Mouse (Mus musculus): ENCODE data around the gene Ccdc9. TPM values are rescaled to one million over a fixed set of nuclear protein-coding genes. Genes with fewer than 3 reads are reported as not detected.

The Ccdc9 gene
- polyA plus RNA-seq, 1 experiment from 2014 or later: 17.9 TPM

DNA sequence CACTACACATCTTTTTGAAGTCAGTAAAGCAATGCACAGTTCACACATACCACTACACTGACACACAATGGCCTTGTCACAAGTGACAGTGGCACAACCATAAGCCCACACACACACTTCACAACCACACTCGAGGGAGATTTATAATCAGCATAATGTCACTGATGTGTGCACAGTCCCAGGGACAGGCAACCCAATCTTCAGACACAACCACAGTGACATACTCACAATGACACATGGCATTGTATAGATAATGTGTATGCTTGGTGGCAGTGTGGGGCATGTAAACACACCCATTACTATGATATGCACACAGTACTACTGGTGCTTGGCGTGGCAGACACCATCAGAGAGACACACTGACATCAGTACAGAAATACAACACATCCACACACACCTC is 9.6 kb upstream of the Ccdc9 start:
- DNase-seq (ENCODE audit: low spot score, missing footprints) (no peak), ATAC-seq (ENCODE audit: low FRiP score) (no peak)
- WGBS: 34% methylated on average over 2 of the region's 2 CpGs
- no peak overlapping the region for H3K27ac ChIP-seq (ENCODE audit: low read depth, low read length)
- no peaks in the 10 kb centered on the region; the same call in 1 of the 2 replicates for H3K27me3 ChIP-seq (ENCODE audit: control insufficient read depth, insufficient read depth, low read length)
- H3K4me2 ChIP-seq: no peak overlapping the region
- no peaks in the 10 kb centered on the region for H3K36me3 ChIP-seq (ENCODE audit: control insufficient read depth, insufficient read depth, low read length)
- peaks cover 23% of the 10 kb centered on the region for H3K4me1 ChIP-seq (ENCODE audit: control insufficient read depth, insufficient read depth, low read length)
- no peaks in the 10 kb centered on the region for H3K9me3 ChIP-seq (ENCODE audit: control insufficient read depth, low read length)
- H3K9ac ChIP-seq (ENCODE audit: low read length): no peak overlapping the region
- no peak overlapping the region for H3K4me3 ChIP-seq (ENCODE audit: low read depth, low read length)

DNA sequence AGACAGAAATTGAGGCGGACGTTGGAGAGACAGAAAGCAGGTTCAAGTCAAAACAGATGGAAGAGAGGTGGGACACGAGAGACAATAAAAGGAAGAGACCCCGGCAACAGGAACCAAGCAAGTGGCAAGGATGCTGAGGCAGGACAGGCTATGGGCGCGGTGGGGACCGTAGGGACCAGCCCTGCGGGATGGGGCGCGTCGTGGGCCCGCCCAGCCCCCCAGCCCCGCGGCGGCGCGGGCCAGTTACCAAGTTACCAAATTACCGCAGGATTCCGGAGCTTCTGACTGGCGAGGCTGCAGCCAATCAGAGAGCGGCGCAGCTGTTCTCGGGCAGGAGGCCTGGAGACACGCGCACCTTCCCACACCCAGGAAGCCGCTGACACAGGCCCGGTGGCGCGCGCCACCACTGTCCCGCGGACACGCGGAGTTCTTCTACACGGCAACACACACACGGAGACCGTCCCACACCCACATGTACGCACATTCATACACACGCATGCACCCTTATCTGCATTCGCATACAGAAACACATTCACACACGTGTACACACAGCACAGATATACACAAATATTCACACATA is 8.8 kb upstream of the Ccdc9 start:
- no peaks in the 10 kb centered on the region for H3K9me3 ChIP-seq (ENCODE audit: control insufficient read depth, low read length)
- DNase-seq (ENCODE audit: low spot score, missing footprints) (peak; percentile 92), ATAC-seq (ENCODE audit: low FRiP score) (peak; percentile 45)
- H3K4me3 ChIP-seq (ENCODE audit: low read depth, low read length): peak overlapping the region; percentile 41
- peaks cover 23% of the 10 kb centered on the region for H3K4me1 ChIP-seq (ENCODE audit: control insufficient read depth, insufficient read depth, low read length)
- H3K27me3 ChIP-seq (ENCODE audit: control insufficient read depth, insufficient read depth, low read length): no peaks in the 10 kb centered on the region; the same call in 1 of the 2 replicates
- WGBS: 1% methylated on average over 41 of the region's 41 CpGs
- peak overlapping the region; percentile 68 for H3K9ac ChIP-seq (ENCODE audit: low read length)
- H3K36me3 ChIP-seq (ENCODE audit: control insufficient read depth, insufficient read depth, low read length): no peaks in the 10 kb centered on the region
- H3K27ac ChIP-seq (ENCODE audit: low read depth, low read length): peak overlapping the region; percentile 72
- H3K4me2 ChIP-seq: peak overlapping the region; percentile 87

DNA sequence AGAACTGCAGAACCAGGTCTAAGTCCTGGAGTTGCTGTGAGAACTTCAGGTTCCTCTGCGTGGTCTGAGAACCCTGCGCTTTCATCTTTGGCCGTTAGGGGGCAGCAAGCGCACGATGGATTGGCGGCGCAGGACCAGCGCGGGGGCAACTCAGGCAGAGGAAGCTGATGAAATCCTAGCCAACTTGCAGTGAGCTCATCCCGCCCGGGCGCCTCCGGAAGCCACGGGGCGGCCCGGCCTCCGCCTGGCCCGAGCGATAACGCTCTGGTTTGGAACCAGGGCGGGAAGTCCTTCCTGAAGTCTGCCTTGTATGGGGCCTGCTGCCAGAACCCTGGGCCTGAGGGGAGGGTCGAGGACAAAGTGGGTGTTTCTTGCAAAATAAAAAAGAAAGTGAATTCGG is 8.2 kb upstream of the Ccdc9 start:
- Histone ChIP-seq H3K9me3 (ENCODE audit: control insufficient read depth, low read length) (no peaks in the 10 kb centered on the region), H3K4me2 (peak overlapping the region; percentile 87), H3K27me3 (ENCODE audit: control insufficient read depth, insufficient read depth, low read length) (no peaks in the 10 kb centered on the region; the same call in 1 of the 2 replicates), H3K36me3 (ENCODE audit: control insufficient read depth, insufficient read depth, low read length) (no peaks in the 10 kb centered on the region), H3K9ac (ENCODE audit: low read length) (peak overlapping the region; percentile 68), H3K4me1 (ENCODE audit: control insufficient read depth, insufficient read depth, low read length) (peaks cover 19% of the 10 kb centered on the region), H3K27ac (ENCODE audit: low read depth, low read length) (peak overlapping the region; percentile 72), H3K4me3 (ENCODE audit: low read depth, low read length) (peak overlapping the region; percentile 41)
- DNase-seq (ENCODE audit: low spot score, missing footprints): peak; percentile 100
- WGBS: under 1% methylated on average over 23 of the region's 23 CpGs
- peak; percentile 79 for ATAC-seq (ENCODE audit: low FRiP score)

DNA sequence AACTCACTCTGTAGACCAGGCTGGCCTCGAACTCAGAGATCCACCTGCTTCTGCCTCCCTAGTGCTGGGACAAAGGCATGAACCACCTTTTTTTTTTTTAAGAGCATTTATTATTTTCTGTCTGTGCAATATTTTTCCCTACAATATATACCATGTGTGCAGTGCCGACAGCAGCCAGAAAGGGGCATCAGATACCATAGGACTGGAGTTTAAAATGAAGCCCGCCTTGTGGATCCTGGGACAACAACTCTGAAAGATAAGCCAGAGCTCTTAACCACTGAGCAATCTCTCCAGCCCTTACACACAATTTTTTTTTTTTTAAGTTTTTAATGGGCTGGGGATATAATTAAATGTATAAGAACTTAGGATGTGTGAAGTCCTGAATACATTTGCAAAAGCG is 7.8 kb upstream of the Ccdc9 start:
- 29% methylated on average over 4 of the region's 4 CpGs for WGBS
- H3K36me3 ChIP-seq (ENCODE audit: control insufficient read depth, insufficient read depth, low read length): no peaks in the 10 kb centered on the region
- no peak overlapping the region for H3K4me3 ChIP-seq (ENCODE audit: low read depth, low read length)
- no peak overlapping the region for H3K27ac ChIP-seq (ENCODE audit: low read depth, low read length)
- H3K27me3 ChIP-seq (ENCODE audit: control insufficient read depth, insufficient read depth, low read length): no peaks in the 10 kb centered on the region; the same call in 1 of the 2 replicates
- H3K4me2 ChIP-seq: peak overlapping the region; percentile 87; the same call in 1 of the 2 replicates
- no peak; the same call in 1 of the 2 replicates for ATAC-seq (ENCODE audit: low FRiP score)
- peaks cover 19% of the 10 kb centered on the region for H3K4me1 ChIP-seq (ENCODE audit: control insufficient read depth, insufficient read depth, low read length)
- no peaks in the 10 kb centered on the region for H3K9me3 ChIP-seq (ENCODE audit: control insufficient read depth, low read length)
- no peak overlapping the region for H3K9ac ChIP-seq (ENCODE audit: low read length)
- peak; percentile 90 for DNase-seq (ENCODE audit: low spot score, missing footprints)

DNA sequence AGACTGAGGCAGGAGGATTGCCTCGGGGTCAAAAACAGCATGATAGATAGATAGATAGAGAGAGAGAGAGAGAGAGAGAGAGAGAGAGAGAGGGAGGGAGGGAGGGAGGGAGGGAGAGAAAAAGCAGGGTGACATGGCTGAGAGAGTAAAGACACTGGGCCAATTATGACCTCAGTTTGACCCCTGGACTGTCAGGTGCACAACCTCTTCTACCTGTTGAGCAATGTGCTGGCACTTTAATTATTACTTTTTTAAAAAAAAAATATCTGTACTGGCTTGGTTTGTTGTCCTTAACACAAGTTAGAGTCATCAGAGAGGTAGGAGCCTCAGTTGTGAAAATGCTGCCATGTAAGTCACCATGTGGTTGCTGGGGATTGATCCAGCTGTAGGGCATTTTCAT is 1.2 kb upstream of the Ccdc9 start:
- Histone ChIP-seq H3K27ac (ENCODE audit: low read depth, low read length) (no peak overlapping the region), H3K27me3 (ENCODE audit: control insufficient read depth, insufficient read depth, low read length) (no peaks in the 10 kb centered on the region), H3K4me2 (no peak overlapping the region), H3K4me3 (ENCODE audit: low read depth, low read length) (no peak overlapping the region), H3K36me3 (ENCODE audit: control insufficient read depth, insufficient read depth, low read length) (no peaks in the 10 kb centered on the region), H3K9me3 (ENCODE audit: control insufficient read depth, low read length) (no peaks in the 10 kb centered on the region), H3K4me1 (ENCODE audit: control insufficient read depth, insufficient read depth, low read length) (peaks cover 7% of the 10 kb centered on the region), H3K9ac (ENCODE audit: low read length) (no peak overlapping the region)
- 64% methylated on average over 1 of the region's 1 CpGs for WGBS
- ATAC-seq (ENCODE audit: low FRiP score) (no peak), DNase-seq (ENCODE audit: low spot score, missing footprints) (no peak)

DNA sequence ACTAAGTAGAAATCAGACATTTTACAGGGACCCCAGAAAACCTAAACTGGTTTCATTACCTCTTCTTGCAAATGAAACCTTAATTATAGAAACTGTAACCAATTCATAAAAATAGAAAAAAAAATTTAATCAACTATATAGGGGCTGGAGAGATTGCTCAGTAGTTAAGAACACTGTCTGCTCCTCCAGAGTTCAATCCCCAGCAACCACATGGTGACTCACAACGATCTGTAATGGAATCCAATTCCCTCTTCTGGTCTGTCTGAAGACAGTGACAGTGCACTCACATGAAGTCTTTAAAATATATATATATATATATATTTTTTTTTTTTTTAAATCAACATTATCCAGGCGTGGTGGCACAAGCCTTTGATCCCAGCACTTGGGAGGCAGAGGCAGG is 421 bp upstream of the Ccdc9 start:
- Histone ChIP-seq H3K36me3 (ENCODE audit: control insufficient read depth, insufficient read depth, low read length) (no peaks in the 10 kb centered on the region), H3K27me3 (ENCODE audit: control insufficient read depth, insufficient read depth, low read length) (no peaks in the 10 kb centered on the region), H3K9ac (ENCODE audit: low read length) (peak overlapping the region; percentile 63), H3K9me3 (ENCODE audit: control insufficient read depth, low read length) (no peaks in the 10 kb centered on the region), H3K4me2 (peak overlapping the region; percentile 36), H3K27ac (ENCODE audit: low read depth, low read length) (peak overlapping the region; percentile 71; the same call in 1 of the 2 replicates), H3K4me3 (ENCODE audit: low read depth, low read length) (peak overlapping the region; percentile 50), H3K4me1 (ENCODE audit: control insufficient read depth, insufficient read depth, low read length) (peaks cover 7% of the 10 kb centered on the region)
- WGBS: 88% methylated on average over 2 of the region's 2 CpGs
- no peak for DNase-seq (ENCODE audit: low spot score, missing footprints)
- ATAC-seq (ENCODE audit: low FRiP score): no peak

DNA sequence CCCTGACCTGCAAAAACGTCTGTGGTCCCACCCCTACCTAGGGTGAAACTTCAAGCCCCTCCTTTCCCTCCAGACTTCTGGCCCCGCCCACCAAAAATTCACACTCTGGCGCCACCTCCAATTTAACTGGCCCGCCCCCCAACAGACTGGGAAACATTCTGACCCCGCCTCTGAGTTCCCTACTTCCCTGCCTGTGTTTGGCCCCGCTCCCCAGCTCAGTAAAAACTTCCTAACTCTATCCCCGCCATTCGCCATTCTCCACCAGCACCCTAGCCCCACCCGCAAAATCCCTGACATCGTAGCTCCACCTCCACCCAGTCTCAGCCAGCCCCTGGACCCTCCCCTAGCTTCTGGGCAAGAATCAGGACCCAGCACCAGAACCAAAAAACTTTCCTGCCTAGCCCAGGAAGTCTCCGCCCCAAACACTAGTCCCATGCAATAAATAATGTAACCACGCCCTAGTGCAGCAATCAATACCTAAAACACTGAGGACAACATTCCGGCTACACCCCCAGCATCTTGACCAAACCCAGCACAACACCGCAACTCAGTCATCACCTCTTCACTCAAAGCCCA is 1.1 kb downstream of the Ccdc9 start:
- Histone ChIP-seq H3K27ac (ENCODE audit: low read depth, low read length) (no peak overlapping the region; the same call in 1 of the 2 replicates), H3K27me3 (ENCODE audit: control insufficient read depth, insufficient read depth, low read length) (no peaks in the 10 kb centered on the region), H3K4me1 (ENCODE audit: control insufficient read depth, insufficient read depth, low read length) (peaks cover 7% of the 10 kb centered on the region), H3K9ac (ENCODE audit: low read length) (peak overlapping the region; percentile 16; the same call in 1 of the 2 replicates), H3K4me2 (peak overlapping the region; percentile 36), H3K9me3 (ENCODE audit: control insufficient read depth, low read length) (no peaks in the 10 kb centered on the region), H3K4me3 (ENCODE audit: low read depth, low read length) (peak overlapping the region; percentile 50), H3K36me3 (ENCODE audit: control insufficient read depth, insufficient read depth, low read length) (peaks cover 1% of the 10 kb centered on the region; the same call in 1 of the 2 replicates)
- peak; percentile 88 for DNase-seq (ENCODE audit: low spot score, missing footprints)
- peak; percentile 57 for ATAC-seq (ENCODE audit: low FRiP score)
- WGBS: 4% methylated on average over 14 of the region's 14 CpGs

DNA sequence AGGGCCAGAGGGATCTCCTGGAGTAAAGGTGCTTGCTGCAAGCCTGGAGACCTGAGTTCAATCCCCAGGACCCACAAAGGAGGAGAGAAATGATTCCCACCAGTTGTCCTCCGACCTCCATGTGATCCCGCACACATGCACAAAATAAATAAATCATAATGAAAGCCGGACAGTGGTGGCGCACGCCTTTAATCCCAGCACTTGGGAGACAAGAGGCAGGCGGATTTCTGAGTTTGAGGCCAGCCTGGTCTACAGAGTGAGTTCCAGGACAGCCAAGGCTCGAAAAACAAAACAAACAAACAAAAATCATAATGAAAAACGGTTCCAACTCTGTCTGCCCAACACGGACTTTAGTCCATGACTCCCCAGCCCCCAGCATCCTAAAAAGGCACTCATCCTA is 1.7 kb downstream of the Ccdc9 start:
- Histone ChIP-seq H3K4me1 (ENCODE audit: control insufficient read depth, insufficient read depth, low read length) (peaks cover 7% of the 10 kb centered on the region), H3K36me3 (ENCODE audit: control insufficient read depth, insufficient read depth, low read length) (peaks cover 4% of the 10 kb centered on the region; the same call in 1 of the 2 replicates), H3K4me3 (ENCODE audit: low read depth, low read length) (no peak overlapping the region), H3K4me2 (no peak overlapping the region), H3K27ac (ENCODE audit: low read depth, low read length) (no peak overlapping the region), H3K9ac (ENCODE audit: low read length) (no peak overlapping the region), H3K9me3 (ENCODE audit: control insufficient read depth, low read length) (no peaks in the 10 kb centered on the region), H3K27me3 (ENCODE audit: control insufficient read depth, insufficient read depth, low read length) (no peaks in the 10 kb centered on the region)
- DNase-seq (ENCODE audit: low spot score, missing footprints) (no peak), ATAC-seq (ENCODE audit: low FRiP score) (no peak)
- WGBS: 77% methylated on average over 9 of the region's 9 CpGs

DNA sequence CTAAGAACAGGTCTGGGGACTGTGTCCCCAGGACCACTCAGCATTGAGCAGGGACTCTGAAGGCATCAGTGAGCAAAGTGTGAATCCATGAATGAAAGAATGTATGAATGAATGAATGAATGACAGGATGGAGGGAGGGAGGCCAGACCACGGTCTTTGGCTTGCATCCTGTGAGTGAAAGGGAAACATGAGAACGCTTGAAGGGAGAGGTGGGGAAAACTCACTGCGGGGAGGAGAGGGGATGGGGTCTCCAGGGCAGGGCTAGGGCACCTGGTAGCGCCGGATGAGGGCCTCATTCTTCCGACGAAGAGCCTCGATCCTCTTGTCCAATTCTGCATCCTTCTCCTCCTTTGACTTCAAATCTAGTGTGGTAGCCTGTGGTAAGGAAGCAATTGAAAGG is 2.6 kb downstream of the Ccdc9 start:
- Histone ChIP-seq H3K9ac (ENCODE audit: low read length) (no peak overlapping the region), H3K36me3 (ENCODE audit: control insufficient read depth, insufficient read depth, low read length) (peaks cover 4% of the 10 kb centered on the region), H3K4me3 (ENCODE audit: low read depth, low read length) (no peak overlapping the region), H3K4me2 (no peak overlapping the region), H3K9me3 (ENCODE audit: control insufficient read depth, low read length) (no peaks in the 10 kb centered on the region), H3K27me3 (ENCODE audit: control insufficient read depth, insufficient read depth, low read length) (no peaks in the 10 kb centered on the region), H3K4me1 (ENCODE audit: control insufficient read depth, insufficient read depth, low read length) (peaks cover 7% of the 10 kb centered on the region), H3K27ac (ENCODE audit: low read depth, low read length) (no peak overlapping the region)
- ATAC-seq (ENCODE audit: low FRiP score): no peak
- no peak for DNase-seq (ENCODE audit: low spot score, missing footprints)
- WGBS: 94% methylated on average over 8 of the region's 8 CpGs

Measured in midbrain, embryonic 11.5 days (tissue).